Mouse (Mus musculus) myocyte (in vitro differentiated cells): ENCODE measurements around the gene Cirbp. TPM values are rescaled to one million over a fixed set of nuclear protein-coding genes. Genes with fewer than 3 reads are reported as not detected.
"Not testable (repeated sequence)": the region's sequence is repeated elsewhere in the genome, so short reads cannot be mapped to it uniquely, and the experiment has no call there.

Experiments used
- H3K27me3 ChIP-seq: one replicate; pipeline ENCODE4 v1.6.1; 2011; ENCODE audit not compliant: control insufficient read depth, insufficient read depth, insufficient read length
- H3K36me3 ChIP-seq: one replicate; pipeline ENCODE4 v1.6.1; 2011; ENCODE audit not compliant: control insufficient read depth, insufficient read depth
- H3K4me2 ChIP-seq: one replicate; pipeline ENCODE4 v1.6.1; 2011; ENCODE audit warnings: low read depth, control low read depth
- H3K4me3 ChIP-seq: one replicate; pipeline ENCODE4 v1.5.1; 2011; ENCODE audit warnings: mild to moderate bottlenecking, control low read depth, moderate library complexity
- H3K79me2 ChIP-seq: one replicate; pipeline ENCODE4 v1.6.1; 2011; ENCODE audit not compliant: control insufficient read depth, insufficient read depth
- H3ac ChIP-seq: one replicate; pipeline ENCODE4 v1.6.1; 2011; ENCODE audit not compliant: control insufficient read depth, insufficient read length
- CEBPB ChIP-seq: IDR thresholded peaks from 2 replicates; pipeline ENCODE4 v1.6.1; 2011; ENCODE audit warnings: mild to moderate bottlenecking, moderate library complexity; ENCODE audit not compliant: poor library complexity, insufficient read depth, severe bottlenecking
- E2F4 ChIP-seq: IDR thresholded peaks from one replicate; pipeline ENCODE4 v1.6.1; 2011; ENCODE audit warnings: mild to moderate bottlenecking, control low read depth, moderate library complexity; ENCODE audit not compliant: insufficient read depth
- MAX ChIP-seq: IDR thresholded peaks from one replicate; pipeline ENCODE4 v1.6.1; 2011; ENCODE audit warnings: low read depth, mild to moderate bottlenecking, control low read depth
- MYOD1 ChIP-seq, 3 experiments: IDR thresholded peaks; one replicate each; pipeline ENCODE4 v1.6.1; 2011; ENCODE audit warnings: control low read depth in 2 of 3, low read depth in 2 of 3, mild to moderate bottlenecking in 2 of 3, moderate library complexity in 1 of 3; ENCODE audit not compliant: insufficient read length in 2 of 3, control insufficient read depth in 1 of 3
- MYOG ChIP-seq, 3 experiments: IDR thresholded peaks; one replicate each; pipeline ENCODE4 v1.6.1; 2011; ENCODE audit warnings: control low read depth in 2 of 3, low read depth in 2 of 3, mild to moderate bottlenecking in 2 of 3; ENCODE audit not compliant: insufficient read length in 2 of 3, control insufficient read depth in 1 of 3, insufficient read depth in 1 of 3
- POLR2A ChIP-seq: IDR thresholded peaks from one replicate; pipeline ENCODE4 v1.6.1; 2011; ENCODE audit warnings: low read depth, mild to moderate bottlenecking, control low read depth, moderate library complexity; ENCODE audit not compliant: insufficient read length
- POLR2AphosphoS2 ChIP-seq: IDR thresholded peaks from one replicate; pipeline ENCODE4 v1.6.1; 2011; ENCODE audit warnings: low read depth, control low read depth; ENCODE audit not compliant: insufficient read length
- REST ChIP-seq: IDR thresholded peaks from one replicate; pipeline ENCODE4 v1.6.1; 2011; ENCODE audit warnings: mild to moderate bottlenecking, control low read depth, moderate library complexity; ENCODE audit not compliant: insufficient read depth, insufficient read length
- SRF ChIP-seq: IDR thresholded peaks from one replicate; pipeline ENCODE4 v1.6.1; 2011; ENCODE audit warnings: low read depth; ENCODE audit not compliant: control insufficient read depth, insufficient read length
- TCF12 ChIP-seq: IDR thresholded peaks from one replicate; pipeline ENCODE4 v1.6.1; 2011; ENCODE audit warnings: mild to moderate bottlenecking, control low read depth; ENCODE audit not compliant: poor library complexity, insufficient read depth, severe bottlenecking
- TCF3 ChIP-seq: IDR thresholded peaks from one replicate; pipeline ENCODE4 v1.6.1; 2011; ENCODE audit warnings: low read depth, control low read depth; ENCODE audit not compliant: insufficient read length
- USF1 ChIP-seq: IDR thresholded peaks from one replicate; pipeline ENCODE4 v1.6.1; 2011; ENCODE audit warnings: low read depth, mild to moderate bottlenecking, control low read depth, moderate library complexity
- polyA plus RNA-seq: library from polyadenylated mRNA; unstranded; fragments of >200 nt; fragmentation: generic; extraction: Trizol; gene quantifications from one replicate; pipeline ENCODE4 v1.2.1, GENCODE M21; 2012; ENCODE audit warnings: missing spikeins

Cirbp gene
- polyA plus RNA-seq, 1 experiment, result 54.2 TPM

DNA sequence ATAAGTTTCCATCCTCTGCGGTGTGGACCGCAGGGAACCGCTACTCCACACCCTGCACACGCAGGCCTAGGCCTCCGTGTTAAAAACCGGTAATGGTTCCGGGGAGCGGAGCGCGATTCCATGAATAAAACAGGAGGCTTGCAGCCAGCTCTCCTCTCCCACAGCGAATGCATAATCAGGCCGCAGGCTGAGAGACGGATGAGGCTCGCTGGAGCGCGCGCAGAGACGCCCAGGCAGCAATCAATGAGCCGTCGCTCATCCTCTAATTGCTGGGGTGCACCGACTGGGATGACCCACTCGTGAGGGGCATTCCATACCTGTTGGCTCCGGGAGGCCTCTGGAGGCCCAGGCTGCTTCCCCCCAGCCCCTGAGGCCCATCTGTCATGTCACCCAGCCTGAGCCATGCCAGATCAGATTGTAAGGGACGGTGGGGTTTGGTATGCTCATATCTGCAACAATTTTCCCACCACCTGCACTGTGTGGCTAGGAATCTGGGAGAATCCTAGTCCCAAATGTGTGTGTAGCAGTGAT, 43.1 kb downstream of the Cirbp start:
- no peaks in the 10 kb centered on the region for H3K79me2 ChIP-seq
- H3K27me3 ChIP-seq, result no peaks in the 10 kb centered on the region
- no peak overlapping the region for H3ac ChIP-seq
- H3K36me3 ChIP-seq, result no peaks in the 10 kb centered on the region
- no peak overlapping the region for H3K4me3 ChIP-seq
- TF ChIP-seq SRF, result no peak
- TF ChIP-seq TCF12, result no peak
- no peak for TF ChIP-seq E2F4
- no peak for TF ChIP-seq REST
- TF ChIP-seq POLR2AphosphoS2, result no peak
- no peak for TF ChIP-seq MAX
- TF ChIP-seq USF1, result no peak
- TF ChIP-seq CEBPB, result no peak
- TF ChIP-seq TCF3, result no peak
- no peak overlapping the region for H3K4me2 ChIP-seq

- not testable (repeated sequence) for H3ac ChIP-seq, H3K79me2 ChIP-seq, H3K27me3 ChIP-seq, H3K4me3 ChIP-seq, H3K4me2 ChIP-seq, H3K36me3 ChIP-seq
Measured at GRCm38 (mm10) chr10:80211547-80212103, 45.8 kb downstream of the Cirbp start.

DNA sequence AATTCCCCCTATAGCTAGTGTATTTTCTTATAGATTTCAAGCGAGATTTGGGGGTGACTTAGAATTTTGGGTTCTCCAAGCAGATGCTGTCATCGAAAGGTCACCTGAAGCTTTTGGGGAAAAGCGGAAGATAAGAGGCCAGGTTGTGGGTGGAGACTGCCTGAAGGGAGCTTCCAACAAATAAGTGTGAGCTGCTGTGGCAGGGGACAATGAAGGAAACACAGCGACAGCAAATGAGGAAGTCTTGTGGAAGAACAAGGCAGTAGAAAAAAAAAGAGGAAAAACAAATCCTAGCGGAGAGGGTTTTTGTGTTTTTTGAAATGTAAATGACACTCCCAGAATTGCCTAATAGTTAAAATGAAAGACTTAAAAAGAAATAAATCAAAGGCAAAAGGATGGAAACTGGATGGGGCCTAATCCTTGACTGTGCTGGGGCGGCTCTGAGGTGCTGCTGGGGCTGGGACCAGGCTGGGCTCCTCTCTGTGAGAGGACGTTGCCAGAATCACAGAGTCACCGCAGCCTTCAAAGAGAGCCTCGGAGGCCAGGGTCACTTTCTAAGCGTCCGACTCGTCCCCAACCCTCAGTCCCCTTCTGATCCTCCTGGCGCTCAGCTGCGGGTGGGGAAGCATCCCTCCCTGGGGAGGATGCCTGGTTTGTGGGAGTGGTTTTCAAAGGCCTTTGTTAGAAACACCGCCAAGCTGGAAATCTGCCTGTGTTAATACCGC, 49.4 kb downstream of the Cirbp start:
- Histone ChIP-seq H3ac (no peak overlapping the region), H3K4me2 (no peak overlapping the region), H3K79me2 (no peaks in the 10 kb centered on the region), H3K27me3 (no peaks in the 10 kb centered on the region), H3K36me3 (no peaks in the 10 kb centered on the region), H3K4me3 (no peak overlapping the region)
- TF ChIP-seq SRF (no peak), MAX (no peak), E2F4 (no peak), REST (no peak), POLR2AphosphoS2 (no peak), TCF3 (no peak), MYOD1 (IDR thresholded peaks at IDR 0.05; ENCODE audit: control insufficient read depth in 1 of 3, insufficient read length in 2 of 3, low read depth in 2 of 3) (no peak), POLR2A (no peak), USF1 (no peak), TCF12 (no peak), CEBPB (no peak), MYOG (IDR thresholded peaks at IDR 0.05; ENCODE audit: control insufficient read depth in 1 of 3, insufficient read depth in 1 of 3, insufficient read length in 2 of 3, low read depth in 2 of 3) (no peak)

- H3K27me3 ChIP-seq, result no peaks in the 10 kb centered on the region
- TF ChIP-seq TCF3 (no peak), MYOD1 (IDR thresholded peaks at IDR 0.05; ENCODE audit: control insufficient read depth in 1 of 3, insufficient read length in 2 of 3, low read depth in 2 of 3) (no peak), USF1 (no peak), E2F4 (no peak), MYOG (IDR thresholded peaks at IDR 0.05; ENCODE audit: control insufficient read depth in 1 of 3, insufficient read depth in 1 of 3, insufficient read length in 2 of 3, low read depth in 2 of 3) (no peak), MAX (no peak), REST (no peak), SRF (no peak), TCF12 (no peak)
- H3K79me2 ChIP-seq, result no peaks in the 10 kb centered on the region
- H3ac ChIP-seq, result no peak overlapping the region
- no peak overlapping the region for H3K4me3 ChIP-seq
- no peak overlapping the region for H3K4me2 ChIP-seq
- H3K36me3 ChIP-seq, result no peaks in the 10 kb centered on the region
Measured at GRCm38 (mm10) chr10:80220676-80221075, 54.9 kb downstream of the Cirbp start.

Other genes starting within 250 kb of the Cirbp start
- 0.59 TPM for gene Kiss1r, start 249.0 kb upstream of the Cirbp start, polyA plus RNA-seq
- gene R3hdm4, start 244.8 kb upstream of the Cirbp start, polyA plus RNA-seq, result 69.0 TPM
- gene Arid3a, start 238.9 kb upstream of the Cirbp start, polyA plus RNA-seq, result 1.2 TPM
- 35.1 TPM for gene Wdr18, start 205.8 kb upstream of the Cirbp start, polyA plus RNA-seq
- gene Grin3b, start 195.3 kb upstream of the Cirbp start, polyA plus RNA-seq, result 0.73 TPM
- 152 TPM for gene Tmem259, start 181.7 kb upstream of the Cirbp start, polyA plus RNA-seq
- gene Cnn2, start 177.4 kb upstream of the Cirbp start, polyA plus RNA-seq, result 109 TPM
- gene Abca7, start 169.5 kb upstream of the Cirbp start, polyA plus RNA-seq, result 15.6 TPM
- gene Arhgap45, start 149.3 kb upstream of the Cirbp start, polyA plus RNA-seq, result 0.53 TPM
- 209 TPM for gene Polr2e, start 126.2 kb upstream of the Cirbp start, polyA plus RNA-seq
- gene Gpx4, start 118.8 kb upstream of the Cirbp start, polyA plus RNA-seq, result 1,278 TPM
- 44.6 TPM for gene Sbno2, start 60.4 kb upstream of the Cirbp start, polyA plus RNA-seq
- 150 TPM for gene Stk11, start 50.2 kb upstream of the Cirbp start, polyA plus RNA-seq
- 1,163 TPM for gene Atp5d, start 27.4 kb upstream of the Cirbp start, polyA plus RNA-seq
- gene Cbarp, start 25.1 kb upstream of the Cirbp start, polyA plus RNA-seq, result 10.0 TPM
- 131 TPM for gene Midn, start 17.7 kb upstream of the Cirbp start, polyA plus RNA-seq
- gene 1600002K03Rik, start 7.0 kb downstream of the Cirbp start, polyA plus RNA-seq, result 23.5 TPM
- gene Efna2, start 13.5 kb downstream of the Cirbp start, polyA plus RNA-seq, result 3.6 TPM
- gene Mum1, start 60.4 kb downstream of the Cirbp start, polyA plus RNA-seq, result 30.7 TPM
- 407 TPM for gene Ndufs7, start 83.1 kb downstream of the Cirbp start, polyA plus RNA-seq
- 162 TPM for gene Gamt, start 95.0 kb downstream of the Cirbp start, polyA plus RNA-seq
- 123 TPM for gene Dazap1, start 95.5 kb downstream of the Cirbp start, polyA plus RNA-seq
- 4,761 TPM for gene Rps15, start 126.5 kb downstream of the Cirbp start, polyA plus RNA-seq
- 0.24 TPM for gene Apc2, start 130.0 kb downstream of the Cirbp start, polyA plus RNA-seq
- gene 2310011J03Rik, start 154.6 kb downstream of the Cirbp start, polyA plus RNA-seq, result 44.0 TPM
- 2.1 TPM for gene Pcsk4, start 163.5 kb downstream of the Cirbp start, polyA plus RNA-seq
- gene Reep6, start 164.0 kb downstream of the Cirbp start, polyA plus RNA-seq, result 25.7 TPM
- 57.8 TPM for gene Adamtsl5, start 182.4 kb downstream of the Cirbp start, polyA plus RNA-seq
- gene Plk5, start 190.5 kb downstream of the Cirbp start, polyA plus RNA-seq, result 0.05 TPM
- 29.6 TPM for gene Mex3d, start 221.7 kb downstream of the Cirbp start, polyA plus RNA-seq
- gene Mbd3, start 233.6 kb downstream of the Cirbp start, polyA plus RNA-seq, result 190 TPM
- gene Uqcr11, start 240.8 kb downstream of the Cirbp start, polyA plus RNA-seq, result 1,247 TPM